Mouse (Mus musculus) spleen, adult 2 months (tissue): ENCODE results near the gene Ldlr.

ENCODE experiments used
- CTCF ChIP-seq: fragments of 200-500 bp; IDR thresholded peaks from 2 replicates; pipeline ENCODE4 v1.5.1; 2011; ENCODE audit warnings: mild to moderate bottlenecking, inconsistent platforms; ENCODE audit not compliant: insufficient read depth, insufficient read length, insufficient replicate concordance; ENCODE audit errors: extremely low read depth
- POLR2A ChIP-seq: fragments of 200-500 bp; IDR thresholded peaks from 2 replicates; pipeline ENCODE4 v1.6.1; 2011; ENCODE audit warnings: low read depth, low read length, inconsistent platforms

GRCm38 (mm10) chr9:21738776-21739175 lies 15.5 kb downstream of the Ldlr start:
- no peak for TF ChIP-seq POLR2A
- no peak for TF ChIP-seq CTCF
